Mouse (Mus musculus): ENCODE results near the gene Rbbp4.

Rbbp4 gene

DNA sequence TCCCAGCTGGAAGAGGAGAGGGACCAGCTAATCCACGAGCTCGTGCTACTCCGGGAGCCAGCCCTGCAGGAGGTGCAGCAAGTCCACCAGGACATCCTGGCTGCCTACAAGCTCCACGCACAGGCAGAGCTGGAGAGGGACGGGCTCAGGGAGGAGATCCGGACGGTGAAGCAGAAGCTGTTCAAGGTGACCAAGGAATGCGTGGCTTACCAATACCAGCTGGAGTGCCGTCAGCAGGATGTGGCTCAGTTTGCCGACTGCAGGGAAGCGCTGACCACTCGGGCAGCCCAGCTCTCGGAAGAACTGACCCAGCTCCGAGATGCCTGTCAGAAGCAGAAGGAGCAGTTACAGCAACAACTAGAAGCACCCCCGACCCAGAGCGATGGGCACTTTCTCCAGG lies 41.5 kb downstream of the Rbbp4 start:
- DNase-seq (ENCODE audit: low read depth, low spot score) = no peak

DNA sequence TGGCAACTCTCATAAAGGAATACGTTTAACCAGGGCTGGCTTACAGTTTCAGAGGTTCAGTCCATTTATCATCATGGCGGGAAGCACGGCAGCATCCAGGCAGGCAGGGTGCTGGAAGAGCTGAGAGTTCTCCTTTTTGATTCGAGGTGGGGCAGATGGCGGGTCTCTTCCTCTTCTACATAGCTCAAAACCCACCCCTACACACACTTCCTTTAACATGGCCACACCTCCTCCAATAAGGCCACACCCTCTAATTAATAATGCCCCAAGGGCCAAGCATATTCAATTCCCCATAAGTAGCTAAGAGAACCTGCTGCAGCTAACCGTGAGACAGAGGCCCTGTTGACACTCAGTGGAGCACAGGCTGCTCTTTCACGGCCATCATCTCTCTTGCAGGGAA lies 42.3 kb downstream of the Rbbp4 start:
- DNase-seq (ENCODE audit: low read depth, low spot score) = peak; percentile 69

DNA sequence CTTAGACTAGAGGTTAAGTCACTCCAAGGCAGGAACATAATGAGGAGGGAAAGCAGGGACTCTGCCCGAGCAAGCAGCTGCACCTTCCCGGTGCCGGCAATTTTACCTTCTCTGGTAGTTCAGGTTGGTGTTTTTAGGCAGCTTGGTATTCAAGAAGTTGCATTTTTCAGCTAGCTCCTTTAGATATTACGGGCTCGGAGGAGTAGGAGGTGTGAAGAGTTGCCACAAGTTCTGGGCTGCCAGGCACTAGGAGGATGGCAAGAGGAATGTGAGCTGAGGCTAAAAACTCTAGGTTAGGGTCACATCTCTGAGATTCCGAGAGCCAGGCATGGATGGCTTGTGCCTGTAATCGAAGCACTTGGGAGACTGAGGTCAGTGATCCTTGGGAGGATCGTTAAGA lies 45.5 kb downstream of the Rbbp4 start:
- DNase-seq (ENCODE audit: low read depth, low spot score) = no peak

DNA sequence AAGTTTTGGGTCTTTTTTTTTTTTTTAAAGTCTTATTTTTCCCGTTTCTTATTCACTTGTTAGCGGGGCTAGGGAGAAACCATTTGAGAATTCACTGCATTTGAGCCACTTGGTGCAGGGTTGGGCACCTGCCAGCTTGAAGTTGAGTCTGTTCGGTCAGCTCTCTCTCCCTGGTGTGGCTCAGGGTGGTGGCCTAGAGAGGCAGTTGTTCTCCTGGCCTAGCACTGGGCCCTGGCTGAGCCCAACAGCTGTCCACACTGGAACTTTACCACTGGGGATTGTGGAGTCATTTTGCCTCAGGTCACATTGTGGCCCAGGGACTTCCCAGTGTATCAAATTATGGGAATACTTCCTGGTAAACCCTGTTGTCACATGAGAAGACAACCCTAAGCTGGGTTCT lies 47.1 kb downstream of the Rbbp4 start:
- no peak for DNase-seq (ENCODE audit: low read depth, low spot score)

DNA sequence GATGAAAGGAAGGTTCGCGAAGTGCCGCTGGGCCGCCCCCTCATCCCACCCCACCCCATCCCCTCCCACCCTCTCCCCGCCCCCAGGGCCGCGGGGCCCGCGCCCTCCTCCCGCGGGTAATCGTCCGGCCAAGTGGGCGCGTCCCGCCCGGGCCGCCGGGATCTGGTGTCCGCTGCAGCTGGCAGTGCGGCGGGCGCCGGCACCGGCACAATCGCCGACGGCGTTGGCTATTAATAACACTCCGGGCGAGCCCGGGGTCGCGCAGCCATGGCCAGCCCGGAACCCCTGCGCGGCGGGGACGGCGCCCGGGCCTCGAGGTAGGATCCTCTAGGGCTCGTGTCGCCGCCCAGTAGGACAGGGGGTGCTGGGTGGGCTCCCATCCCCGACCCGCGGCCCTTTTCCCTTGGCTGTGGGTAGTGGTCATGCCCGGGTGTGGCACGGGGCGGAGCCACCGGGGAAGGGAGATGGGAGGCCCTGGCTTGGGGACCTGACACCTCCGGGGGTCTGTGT lies 47.6 kb downstream of the Rbbp4 start, which contains the start of gene Sync:
Gene Sync, plus strand, starts transcription at position 146 of the 510 bp plus-strand sequence.
- peak; percentile 32 for DNase-seq (ENCODE audit: low read depth, low spot score)

DNA sequence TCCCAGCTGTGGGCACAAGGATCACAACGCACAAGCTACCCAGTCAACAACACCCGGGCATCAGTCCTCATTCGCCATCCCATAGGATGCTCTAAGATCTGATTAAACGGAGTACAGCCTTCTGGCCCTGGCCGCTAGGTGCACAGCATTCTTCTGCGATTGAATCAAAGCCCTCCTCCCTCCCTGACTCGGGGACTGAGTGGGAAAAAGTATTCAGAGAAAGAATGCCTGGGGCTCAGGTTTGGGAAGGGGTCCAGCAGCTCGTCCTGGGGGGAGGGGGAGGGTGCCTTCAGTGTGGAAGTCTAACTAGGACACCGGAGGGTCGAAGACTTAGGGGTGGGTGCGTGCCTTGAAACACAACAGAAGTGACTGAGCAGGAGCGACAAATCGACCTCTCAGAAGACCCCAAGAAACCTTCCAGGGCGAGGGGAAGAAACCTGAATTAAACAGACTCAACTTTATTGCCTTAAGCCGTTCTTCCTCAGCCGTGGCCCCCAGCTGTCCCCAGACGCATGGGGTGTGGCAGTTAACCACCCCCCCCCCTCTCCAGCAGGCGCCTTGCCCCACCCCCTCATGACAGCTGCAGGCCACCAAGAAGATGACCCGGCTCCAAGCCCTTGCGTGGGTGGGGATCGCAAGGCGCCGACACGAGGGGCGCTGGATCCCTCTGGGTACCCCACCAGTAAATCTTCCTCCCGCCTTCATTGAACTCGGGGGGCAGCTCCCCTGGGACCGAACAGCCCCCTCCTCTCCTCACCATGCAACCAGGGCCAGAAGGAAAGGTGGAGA lies 48.3 kb downstream of the Rbbp4 start:
- peak; percentile 73 for DNase-seq (ENCODE audit: low read depth, low spot score)

DNA sequence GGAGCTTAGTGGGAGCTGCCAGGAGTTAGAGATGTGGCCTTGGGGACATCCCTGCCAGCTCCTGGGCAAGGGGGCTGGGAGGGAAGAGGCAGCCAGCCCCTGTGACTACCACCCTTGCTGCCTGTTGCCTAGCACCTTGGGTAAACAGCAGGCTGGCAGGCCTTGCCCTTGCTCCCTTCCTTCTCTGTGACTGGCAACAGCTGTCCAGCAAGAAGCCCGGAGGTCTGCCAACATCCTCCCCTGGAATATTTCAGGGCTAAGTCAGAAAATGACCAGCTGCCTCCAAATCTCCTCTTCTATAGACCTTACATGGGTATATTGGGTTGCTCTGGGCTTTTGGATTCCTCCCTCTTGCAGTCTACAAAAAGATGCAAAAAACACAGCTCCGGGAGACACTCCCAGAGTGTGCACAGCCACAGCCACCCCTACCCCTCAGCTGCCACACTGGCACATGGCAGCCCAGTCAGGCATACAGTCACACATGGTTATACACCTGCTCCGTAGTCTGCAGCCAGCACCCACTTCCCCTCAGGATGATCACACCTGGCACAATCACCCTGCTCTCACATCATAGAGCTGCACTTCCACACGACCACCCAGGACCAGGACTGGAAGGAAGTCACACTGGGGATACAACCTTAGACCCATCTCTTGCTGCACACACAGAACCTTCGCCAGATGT lies 49.0 kb downstream of the Rbbp4 start:
- no peak for DNase-seq (ENCODE audit: low read depth, low spot score)

DNA sequence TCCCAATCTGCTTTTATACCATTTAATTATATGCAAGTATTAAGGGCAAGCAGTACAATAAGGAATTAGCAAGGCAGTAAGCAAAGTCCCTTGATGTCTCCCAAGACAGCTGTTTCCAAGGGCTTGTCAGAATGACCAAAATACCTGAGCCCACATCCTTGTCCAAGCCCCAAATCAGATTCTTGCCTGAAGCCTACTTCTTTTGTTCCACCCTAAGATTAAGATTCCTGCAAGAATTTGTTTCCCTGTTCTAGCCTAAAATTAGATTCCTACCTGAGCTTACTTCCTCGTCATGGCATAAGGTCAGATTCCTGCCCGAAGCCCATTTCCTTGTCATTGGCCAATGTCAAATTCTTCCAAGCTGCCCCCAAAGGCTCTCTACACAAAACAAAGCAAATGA lies 50.5 kb downstream of the Rbbp4 start:
- peak; percentile 62 for DNase-seq (ENCODE audit: low read depth, low spot score)

DNA sequence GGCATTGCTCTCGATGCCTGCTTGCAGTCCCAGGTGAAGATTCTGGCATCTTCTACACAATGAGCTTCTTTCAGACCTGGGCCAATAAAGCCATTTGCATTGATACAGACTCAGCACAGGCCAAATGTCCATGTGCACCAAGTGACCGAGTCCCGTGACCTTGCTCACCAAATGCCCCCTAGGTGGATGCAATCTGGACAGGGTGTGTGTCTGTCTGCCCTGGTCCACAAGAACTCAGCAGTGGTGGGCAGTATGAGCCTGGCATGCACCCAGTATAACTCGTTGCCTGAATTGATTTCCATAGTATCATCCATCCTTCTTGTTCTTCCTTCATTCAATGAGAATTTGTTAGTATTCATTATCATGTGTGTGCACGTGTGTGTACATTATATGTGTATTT lies 51.9 kb downstream of the Rbbp4 start:
- DNase-seq (ENCODE audit: low read depth, low spot score) = no peak

DNA sequence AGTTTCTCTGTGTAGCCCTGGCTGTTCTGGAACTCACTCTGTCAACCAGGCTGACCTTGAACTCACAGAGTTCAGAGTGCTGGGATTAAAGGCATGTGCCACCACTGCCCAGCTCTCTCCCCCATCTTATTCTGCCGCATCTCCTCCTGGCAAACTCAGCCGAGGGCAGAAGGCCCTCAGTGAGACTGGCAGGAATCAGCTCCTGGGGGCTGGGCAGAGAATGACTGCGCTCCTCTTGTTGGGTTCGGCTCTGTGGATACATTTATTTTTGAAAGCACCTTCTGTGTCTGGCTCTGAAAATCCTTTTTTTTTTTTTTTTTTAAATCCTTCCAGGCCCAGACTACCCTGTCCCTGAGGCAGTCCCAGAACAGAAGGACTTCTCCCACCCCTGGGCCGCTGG lies 52.4 kb downstream of the Rbbp4 start:
- no peak for DNase-seq (ENCODE audit: low read depth, low spot score)

DNA sequence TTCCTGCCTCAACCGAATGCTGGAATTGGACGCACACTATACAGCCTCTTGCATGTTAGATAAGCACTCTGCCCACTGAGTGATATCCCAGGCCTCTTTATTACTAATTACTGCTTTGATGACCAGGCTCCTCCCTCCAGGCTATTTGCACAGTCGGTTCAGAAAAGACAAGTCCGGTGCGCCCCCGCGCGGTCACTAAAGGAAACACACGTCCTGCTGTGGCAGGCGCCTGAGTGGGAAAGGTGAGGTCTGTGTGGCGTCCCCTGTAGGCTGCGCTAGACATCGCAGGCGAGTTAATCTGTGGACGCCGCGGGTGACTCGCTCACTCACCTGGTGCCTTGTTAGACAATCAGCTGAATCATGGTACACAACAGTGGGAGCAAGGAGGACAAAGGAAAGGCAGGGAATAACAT lies 58.7 kb downstream of the Rbbp4 start:
- peak; percentile 94 for DNase-seq (ENCODE audit: low read depth, low spot score)

DNA sequence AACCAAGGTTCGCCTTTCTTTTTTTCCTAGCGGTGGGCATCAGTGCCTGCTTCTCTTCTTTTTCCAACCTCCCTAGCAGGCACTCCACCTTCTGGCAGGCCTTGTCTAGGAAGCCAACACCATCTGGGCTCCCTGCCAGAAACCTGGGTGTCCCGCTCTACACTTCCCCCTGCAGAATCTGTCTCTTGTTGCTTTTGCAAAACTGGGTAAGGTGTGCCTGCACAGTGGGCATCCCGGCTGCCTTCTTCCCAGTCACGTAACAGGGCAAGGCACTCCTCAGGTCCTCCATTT lies 62.5 kb downstream of the Rbbp4 start:
- peak; percentile 75 for DNase-seq (ENCODE audit: low read depth, low spot score)

DNA sequence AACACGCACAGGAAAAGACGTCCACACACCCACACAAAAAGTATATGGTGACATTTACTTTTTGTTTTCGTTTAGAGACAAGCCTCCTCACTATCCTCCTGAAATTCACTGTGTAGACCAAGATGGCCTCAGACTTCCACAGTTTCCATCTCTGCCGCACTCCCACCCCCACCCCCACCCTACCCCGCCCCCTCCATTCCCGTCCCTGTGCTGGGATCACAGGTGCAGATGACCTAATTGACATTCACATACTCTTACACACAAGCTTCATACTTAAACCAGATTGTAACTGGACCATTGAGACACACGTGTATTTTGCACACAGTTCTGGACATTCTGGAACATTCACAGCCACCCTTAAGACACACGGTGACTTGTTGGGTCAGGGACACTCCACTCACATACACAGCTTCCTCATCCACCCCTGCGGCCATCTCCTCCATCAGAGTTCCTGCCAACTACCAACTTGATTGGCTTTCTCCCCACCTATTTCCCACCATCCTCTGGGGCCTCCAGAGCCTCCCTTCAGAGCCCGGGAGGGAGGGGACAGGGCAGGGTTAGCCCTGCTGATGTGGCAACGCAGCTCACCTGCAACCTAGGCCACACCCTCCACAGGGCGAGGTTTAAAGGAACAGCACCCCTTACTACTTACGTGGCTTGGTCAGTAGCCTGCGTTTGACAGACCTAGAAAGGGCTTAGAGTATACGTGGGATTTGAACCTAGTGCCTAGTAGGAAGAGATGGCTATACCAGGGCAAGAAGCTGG lies 63.0 kb downstream of the Rbbp4 start:
- peak; percentile 95 for DNase-seq (ENCODE audit: low read depth, low spot score)

DNA sequence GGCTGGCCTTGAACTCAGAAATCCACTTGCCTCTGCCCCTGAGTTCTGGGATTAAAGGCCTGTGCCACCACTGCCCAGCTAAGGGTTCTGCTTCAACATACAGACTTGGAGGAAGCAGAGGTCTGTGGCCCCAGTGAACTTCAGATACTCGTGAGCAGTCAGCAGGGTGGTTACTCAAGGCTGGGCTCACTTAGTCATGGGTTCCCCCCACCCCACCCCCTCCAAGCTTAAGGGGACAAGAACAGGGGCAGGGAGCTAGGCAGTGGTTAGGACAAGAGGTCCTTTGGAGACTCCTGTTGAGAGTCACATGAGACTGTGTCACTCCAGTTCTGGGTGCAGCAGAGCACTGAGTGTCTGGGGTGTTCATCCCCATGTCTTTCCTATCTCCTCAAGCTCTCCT lies 66.5 kb downstream of the Rbbp4 start:
- no peak for DNase-seq (ENCODE audit: low read depth, low spot score)

DNA sequence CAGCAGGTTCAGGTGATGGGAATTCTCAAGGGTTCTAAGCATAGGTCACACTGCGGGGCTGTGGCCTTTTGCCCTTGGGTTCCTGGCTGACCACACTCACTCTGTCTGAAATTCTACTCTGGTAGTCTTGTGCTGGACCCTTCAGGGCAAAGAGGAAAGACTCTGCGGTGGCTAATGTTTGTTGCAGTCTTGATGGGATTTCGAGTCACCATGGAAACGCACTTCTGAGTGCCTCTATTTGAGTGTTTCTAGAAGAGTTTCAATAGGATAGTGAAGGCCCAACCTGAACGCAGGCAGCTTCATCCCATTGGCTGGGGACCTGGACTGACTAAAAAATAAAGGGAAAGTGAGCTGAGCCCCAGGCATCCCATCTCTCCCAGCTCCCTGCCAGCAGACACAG lies 68.3 kb downstream of the Rbbp4 start:
- DNase-seq (ENCODE audit: low read depth, low spot score) = no peak

DNA sequence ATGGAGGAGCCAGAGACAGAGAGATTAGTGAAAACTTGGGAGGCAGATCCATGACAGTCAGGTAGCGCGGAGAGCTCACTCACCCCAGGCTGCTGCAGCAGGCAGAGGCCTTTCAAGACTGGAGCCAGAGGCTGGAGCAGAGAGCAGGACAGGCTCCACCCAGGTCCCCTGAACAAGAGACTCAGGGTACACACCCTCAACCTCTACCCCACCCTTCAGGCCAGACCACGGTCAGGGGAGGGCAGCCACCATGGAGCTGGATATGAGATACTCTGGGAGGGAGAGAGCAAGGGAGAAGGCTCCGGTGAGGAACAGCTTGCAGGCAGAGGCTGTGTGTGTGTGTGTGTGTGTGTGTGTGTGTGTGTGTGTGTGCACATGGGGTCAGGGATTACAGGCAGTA lies 69.0 kb downstream of the Rbbp4 start:
- DNase-seq (ENCODE audit: low read depth, low spot score) = no peak

DNA sequence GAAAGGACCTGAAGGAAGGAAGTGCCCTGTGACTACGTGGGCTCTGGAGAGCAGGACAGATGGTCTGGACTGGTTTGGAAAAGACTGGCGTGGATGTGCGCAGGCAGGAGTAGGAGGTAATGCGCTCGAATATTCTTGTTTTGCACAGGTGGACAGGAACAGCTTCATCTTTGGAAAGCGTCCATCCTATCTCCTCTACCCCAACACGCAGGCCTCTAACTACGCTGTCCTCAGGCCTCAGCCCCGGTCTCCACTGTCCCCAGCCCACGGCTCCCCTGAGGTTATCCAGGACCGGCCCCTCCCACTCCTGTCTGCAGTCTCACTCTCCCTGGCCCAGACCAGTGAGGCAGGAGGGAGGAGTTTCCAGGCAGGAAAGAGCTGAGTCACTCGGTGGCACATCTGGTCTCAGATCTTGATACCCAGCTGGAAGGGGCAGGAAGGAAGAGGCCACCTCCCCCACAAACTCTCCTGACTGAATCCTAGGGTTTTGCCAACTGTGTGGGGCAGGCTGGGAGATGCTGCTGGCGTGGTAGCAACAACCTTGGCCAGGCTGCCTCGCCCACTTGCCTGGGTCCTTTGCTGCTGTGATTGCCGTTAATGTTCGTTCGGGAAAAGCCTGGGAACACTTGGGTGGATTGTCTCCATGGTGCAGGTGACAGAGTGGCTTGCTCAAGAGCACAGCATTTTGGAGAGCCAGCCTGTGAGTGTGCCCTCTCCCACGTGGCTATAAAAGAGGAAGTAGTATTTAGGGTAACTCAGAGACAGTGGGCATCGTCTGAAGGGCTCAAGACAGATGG lies 71.7 kb downstream of the Rbbp4 start:
- peak; percentile 95 for DNase-seq (ENCODE audit: low read depth, low spot score)

DNA sequence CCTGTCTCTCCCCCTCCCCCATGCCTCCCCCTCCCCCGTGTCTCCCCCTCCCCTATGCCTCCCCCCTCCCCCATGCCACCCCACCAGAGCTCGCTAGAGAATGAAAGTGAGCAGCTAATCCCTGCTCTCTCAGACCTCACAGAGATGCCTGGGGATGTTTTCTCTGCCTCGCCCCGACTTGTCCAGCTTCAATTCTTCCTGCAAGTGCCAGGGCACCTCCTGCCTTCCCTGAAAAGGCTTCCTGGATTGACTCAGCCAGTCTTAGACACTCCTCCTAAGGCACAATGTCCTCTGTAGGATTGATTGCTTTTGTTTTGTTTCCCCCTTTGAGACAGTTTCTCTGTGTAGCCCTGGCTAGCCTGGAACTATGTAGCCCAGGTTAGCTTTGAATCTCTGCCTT lies 74.0 kb downstream of the Rbbp4 start, which contains the start of gene C77080:
Gene C77080, minus strand, starts transcription at position 209 of the 400 bp plus-strand sequence.
- DNase-seq (ENCODE audit: low read depth, low spot score) = no peak

DNA sequence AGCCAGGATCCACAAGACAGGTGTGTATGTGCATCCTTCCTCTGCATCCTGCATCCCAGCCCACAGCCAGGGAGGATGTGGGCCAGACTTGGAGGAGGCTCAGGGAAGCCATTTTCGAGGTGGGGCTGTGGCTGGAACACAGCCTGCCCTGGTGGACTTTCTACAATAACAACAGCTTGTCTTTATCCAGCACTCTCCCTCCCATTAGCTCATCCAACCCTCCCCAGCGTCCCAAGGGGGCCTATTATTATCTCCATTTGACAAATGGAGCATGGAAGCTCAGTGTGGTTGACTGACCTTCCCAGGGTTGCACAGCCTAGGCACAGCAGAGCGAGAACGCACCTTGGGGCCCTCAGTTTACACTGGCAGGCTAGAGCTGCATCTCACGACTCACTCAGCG lies 74.5 kb downstream of the Rbbp4 start:
- DNase-seq (ENCODE audit: low read depth, low spot score) = no peak

DNA sequence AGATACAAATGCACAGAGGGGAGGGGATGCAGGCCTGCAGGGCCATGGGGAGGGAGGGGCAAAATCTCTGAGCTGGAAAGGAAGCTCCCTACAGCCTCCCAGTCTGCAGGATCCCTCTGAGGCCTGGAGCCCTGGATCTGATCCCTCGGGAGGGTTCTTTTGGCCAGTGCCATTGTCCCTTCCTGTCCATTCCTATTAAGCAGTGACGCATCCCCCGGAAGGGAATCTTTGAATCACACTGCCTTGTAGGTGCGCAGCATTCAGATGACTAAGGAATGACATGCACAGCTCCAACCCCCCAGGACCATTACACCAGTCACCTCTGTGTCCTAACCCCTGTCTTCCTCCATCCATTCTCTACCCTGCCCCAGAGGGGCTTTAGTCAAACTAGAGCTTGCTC lies 76.1 kb downstream of the Rbbp4 start:
- DNase-seq (ENCODE audit: low read depth, low spot score) = no peak

Measured in R1 (cell line).